Mouse (Mus musculus) hindbrain, embryonic 15.5 days (tissue): ENCODE data around the gene Slc25a33. TPM values are rescaled to one million over a fixed set of nuclear protein-coding genes. Genes with fewer than 3 reads are reported as not detected.

Experiments
- ATAC-seq: fragments of 200-750 bp; cut with Nextera tagmentation; 2 replicates; pipeline ENCODE4 v1.8.0; 2017; ENCODE audit warnings: low read depth, moderate number of reproducible peaks, moderate TSS enrichment; ENCODE audit not compliant: low FRiP score
- H3K27ac ChIP-seq: fragments of 300-500 bp; sonication (generic); replicated peaks from 2 replicates; pipeline ENCODE4 v1.5.1; 2015; ENCODE audit warnings: mild to moderate bottlenecking, inconsistent platforms
- H3K27me3 ChIP-seq: fragments of 300-500 bp; sonication (generic); 2 replicates; pipeline ENCODE4 v1.6.1; 2015; ENCODE audit warnings: control low read depth, inconsistent platforms
- H3K36me3 ChIP-seq: fragments of 300-500 bp; sonication (generic); 2 replicates; pipeline ENCODE4 v1.6.1; 2015; ENCODE audit warnings: control low read depth, inconsistent platforms
- H3K4me1 ChIP-seq: fragments of 300-500 bp; sonication (generic); replicated peaks from 2 replicates; pipeline ENCODE4 v1.6.1; 2015; ENCODE audit warnings: control low read depth, inconsistent platforms
- H3K4me2 ChIP-seq: fragments of 300-500 bp; sonication (generic); 2 replicates; pipeline ENCODE4 v1.6.1; 2015; ENCODE audit warnings: moderate library complexity, mild to moderate bottlenecking, inconsistent platforms
- H3K4me3 ChIP-seq: fragments of 300-500 bp; sonication (generic); 2 replicates; pipeline ENCODE4 v1.5.1; 2015; ENCODE audit warnings: mild to moderate bottlenecking, inconsistent platforms
- H3K9ac ChIP-seq: fragments of 300-500 bp; sonication (generic); 2 replicates; pipeline ENCODE4 v1.6.1; 2015; ENCODE audit warnings: inconsistent platforms
- H3K9me3 ChIP-seq: fragments of 300-500 bp; sonication (generic); 2 replicates; pipeline ENCODE4 v1.6.1; 2016; ENCODE audit warnings: control low read depth, inconsistent platforms
- WGBS: fragments of 180-500 bp; shearing (Covaris S2); methylation state at CpG from one replicate; pipeline ENCODE4 v1.1.7; 2015; 5-methylcytosine and 5-hydroxymethylcytosine counted together
- polyA plus RNA-seq: library from polyadenylated mRNA; unstranded; fragments of >200 nt; fragmentation: Nextera tagmentation; extraction: Ambion mirVana; gene quantifications from 2 replicates; pipeline ENCODE4 v1.2.1, GENCODE M21; 2015

The Slc25a33 gene
- polyA plus RNA-seq, 1 experiment from 2014 or later = 36.5 TPM

- Histone ChIP-seq H3K4me2 (no peak overlapping the region), H3K27me3 (no peaks in the 10 kb centered on the region), H3K27ac (no peak overlapping the region), H3K36me3 (peaks cover 61% of the 10 kb centered on the region), H3K9ac (no peak overlapping the region), H3K9me3 (no peaks in the 10 kb centered on the region), H3K4me1 (peaks cover 26% of the 10 kb centered on the region), H3K4me3 (no peak overlapping the region)
- ATAC-seq = no peak
- WGBS = 68% methylated on average over 24 of the region's 24 CpGs
Observed at GRCm38 (mm10) chr4:149722104-149723020, 51.7 kb downstream of the Slc25a33 start.

DNA sequence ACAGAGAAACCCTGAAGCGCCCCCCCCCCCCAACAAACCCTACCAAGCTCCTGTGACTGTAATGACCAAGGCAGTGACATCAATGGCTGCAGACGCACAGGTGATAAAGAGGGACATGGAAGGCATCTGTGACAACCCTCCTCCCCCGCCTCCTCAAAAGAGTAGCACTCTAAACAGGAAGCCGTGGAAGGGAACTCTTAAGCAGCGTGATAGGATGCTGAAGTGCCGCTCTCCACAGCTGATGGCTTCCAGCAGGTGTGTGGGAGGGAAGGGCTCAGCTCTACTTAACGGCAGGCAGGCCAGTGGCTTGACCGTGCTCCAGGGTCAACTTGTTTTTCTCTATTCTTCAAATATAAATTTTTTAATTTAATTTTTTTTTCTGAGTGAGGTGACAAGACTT, 52.9 kb downstream of the Slc25a33 start:
- no peak overlapping the region for H3K9ac ChIP-seq
- 85% methylated on average over 8 of the region's 8 CpGs for WGBS
- peaks cover 26% of the 10 kb centered on the region for H3K4me1 ChIP-seq
- peaks cover 61% of the 10 kb centered on the region for H3K36me3 ChIP-seq
- no peak for ATAC-seq
- no peaks in the 10 kb centered on the region for H3K9me3 ChIP-seq
- H3K4me3 ChIP-seq = no peak overlapping the region
- H3K27me3 ChIP-seq = no peaks in the 10 kb centered on the region
- no peak overlapping the region for H3K27ac ChIP-seq
- H3K4me2 ChIP-seq = no peak overlapping the region

- Histone ChIP-seq H3K4me2 (no peak overlapping the region), H3K36me3 (peaks cover 68% of the 10 kb centered on the region), H3K4me3 (no peak overlapping the region), H3K9me3 (no peaks in the 10 kb centered on the region), H3K27me3 (no peaks in the 10 kb centered on the region), H3K27ac (no peak overlapping the region), H3K4me1 (peaks cover 20% of the 10 kb centered on the region), H3K9ac (no peak overlapping the region)
- no peak for ATAC-seq
- WGBS = 79% methylated on average over 6 of the region's 6 CpGs
Observed at GRCm38 (mm10) chr4:149719686-149720085, 54.4 kb downstream of the Slc25a33 start.

DNA sequence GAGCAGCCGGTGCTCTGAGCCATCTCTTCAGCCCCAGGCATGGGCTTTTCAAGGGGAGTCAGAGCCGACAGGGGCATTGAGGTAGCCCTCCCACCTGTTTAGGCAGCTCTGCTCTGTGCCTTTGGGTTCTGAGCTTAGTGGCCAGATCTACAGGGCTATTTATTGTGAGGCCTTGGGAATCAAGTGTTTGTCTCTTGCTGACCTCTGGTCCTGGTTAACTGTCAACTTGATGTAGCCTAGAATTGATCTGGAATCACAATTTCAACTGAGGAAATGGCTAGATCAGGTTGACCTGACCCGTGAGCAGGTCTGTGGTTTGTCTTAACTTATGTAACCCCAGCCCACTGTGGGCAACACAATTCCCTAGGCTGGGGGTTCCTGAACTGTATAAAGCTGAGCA, 59.5 kb downstream of the Slc25a33 start:
- no peak for ATAC-seq
- Histone ChIP-seq H3K9ac (no peak overlapping the region), H3K4me2 (no peak overlapping the region), H3K27me3 (no peaks in the 10 kb centered on the region), H3K4me1 (no peaks in the 10 kb centered on the region), H3K27ac (no peak overlapping the region), H3K4me3 (no peak overlapping the region), H3K9me3 (no peaks in the 10 kb centered on the region), H3K36me3 (peaks cover 47% of the 10 kb centered on the region)
- 90% methylated on average over 3 of the region's 3 CpGs for WGBS

DNA sequence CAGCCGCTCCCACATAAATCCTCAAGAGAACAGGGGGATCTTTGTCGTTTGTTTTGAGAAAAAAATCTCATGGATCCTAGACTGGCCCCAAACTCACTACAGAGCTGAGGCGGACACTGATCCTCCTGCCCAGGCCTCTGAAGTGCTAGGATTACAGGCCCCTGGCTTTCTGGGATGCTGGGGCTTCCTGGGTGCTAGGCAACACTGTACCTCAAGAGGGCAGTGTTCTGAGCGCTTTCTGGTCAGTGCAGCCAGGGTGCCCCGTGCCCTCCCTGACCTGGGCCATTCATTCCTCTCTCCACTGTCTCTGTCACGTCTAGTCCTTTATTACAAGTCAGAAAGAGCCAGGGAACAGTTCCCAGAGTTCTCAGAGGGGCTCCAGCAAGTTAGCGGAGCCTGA, 62.1 kb downstream of the Slc25a33 start:
- H3K4me2 ChIP-seq = no peak overlapping the region
- H3K4me1 ChIP-seq = no peaks in the 10 kb centered on the region
- no peaks in the 10 kb centered on the region for H3K27me3 ChIP-seq
- no peak overlapping the region for H3K27ac ChIP-seq
- no peak overlapping the region for H3K9ac ChIP-seq
- no peaks in the 10 kb centered on the region for H3K9me3 ChIP-seq
- H3K36me3 ChIP-seq = peaks cover 22% of the 10 kb centered on the region
- 17% methylated on average over 7 of the region's 7 CpGs for WGBS
- ATAC-seq = no peak
- no peak overlapping the region for H3K4me3 ChIP-seq

GRCm38 (mm10) chr4:149711485-149711884, 62.6 kb downstream of the Slc25a33 start:
- Histone ChIP-seq H3K36me3 (peaks cover 18% of the 10 kb centered on the region), H3K9ac (no peak overlapping the region), H3K9me3 (no peaks in the 10 kb centered on the region), H3K4me2 (no peak overlapping the region), H3K4me3 (no peak overlapping the region), H3K4me1 (no peaks in the 10 kb centered on the region), H3K27me3 (no peaks in the 10 kb centered on the region), H3K27ac (no peak overlapping the region)
- WGBS = 91% methylated on average over 5 of the region's 5 CpGs
- no peak for ATAC-seq

DNA sequence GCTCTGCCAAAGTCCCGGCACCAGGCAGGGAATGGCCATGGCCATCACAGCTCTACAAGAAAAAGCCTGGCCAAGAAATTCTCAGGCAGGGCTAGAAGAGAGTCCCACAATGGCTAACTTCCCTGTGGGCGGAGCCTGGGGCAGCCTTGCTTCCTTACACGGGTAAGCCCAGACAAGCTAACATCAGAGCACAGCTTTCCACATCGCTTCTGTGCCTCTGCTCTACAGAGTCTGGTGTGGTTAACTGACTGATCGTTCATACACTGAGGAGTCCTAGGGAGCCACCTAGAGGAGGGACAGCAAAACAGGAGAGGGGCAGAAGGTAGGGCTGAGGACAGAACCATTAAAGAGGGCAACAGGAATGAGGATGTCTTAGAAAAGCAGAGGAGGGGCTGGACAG, 63.6 kb downstream of the Slc25a33 start:
- Histone ChIP-seq H3K4me1 (no peaks in the 10 kb centered on the region), H3K4me2 (no peak overlapping the region), H3K27ac (no peak overlapping the region), H3K4me3 (no peak overlapping the region), H3K27me3 (no peaks in the 10 kb centered on the region), H3K36me3 (peaks cover 9% of the 10 kb centered on the region), H3K9me3 (no peaks in the 10 kb centered on the region), H3K9ac (no peak overlapping the region)
- peak; percentile 32; the same call in 1 of the 2 replicates for ATAC-seq
- 23% methylated on average over 5 of the region's 5 CpGs for WGBS

DNA sequence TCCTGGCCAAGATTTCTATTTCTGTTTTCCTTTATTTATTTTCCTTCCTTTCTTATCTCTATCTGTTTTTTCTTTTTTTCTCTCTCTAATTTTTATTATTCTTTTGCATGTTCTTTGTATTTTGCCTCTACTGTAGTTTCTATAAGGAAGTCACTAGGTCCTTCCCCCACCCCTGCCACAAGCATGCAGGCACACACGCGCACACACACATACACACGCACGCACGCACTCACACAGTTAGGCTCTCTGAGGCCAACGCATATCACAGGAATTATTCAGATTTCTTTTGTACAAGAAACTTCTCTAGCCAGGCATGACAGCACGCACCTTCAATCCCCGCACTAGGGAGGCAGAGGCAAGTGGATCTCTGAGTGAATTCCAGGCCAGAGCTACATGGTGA, 68.1 kb downstream of the Slc25a33 start:
- Histone ChIP-seq H3K36me3 (no peaks in the 10 kb centered on the region), H3K27ac (no peak overlapping the region), H3K9ac (no peak overlapping the region), H3K4me1 (no peaks in the 10 kb centered on the region), H3K4me2 (no peak overlapping the region), H3K27me3 (no peaks in the 10 kb centered on the region), H3K4me3 (no peak overlapping the region), H3K9me3 (no peaks in the 10 kb centered on the region)
- ATAC-seq = no peak
- WGBS = 86% methylated on average over 8 of the region's 8 CpGs

DNA sequence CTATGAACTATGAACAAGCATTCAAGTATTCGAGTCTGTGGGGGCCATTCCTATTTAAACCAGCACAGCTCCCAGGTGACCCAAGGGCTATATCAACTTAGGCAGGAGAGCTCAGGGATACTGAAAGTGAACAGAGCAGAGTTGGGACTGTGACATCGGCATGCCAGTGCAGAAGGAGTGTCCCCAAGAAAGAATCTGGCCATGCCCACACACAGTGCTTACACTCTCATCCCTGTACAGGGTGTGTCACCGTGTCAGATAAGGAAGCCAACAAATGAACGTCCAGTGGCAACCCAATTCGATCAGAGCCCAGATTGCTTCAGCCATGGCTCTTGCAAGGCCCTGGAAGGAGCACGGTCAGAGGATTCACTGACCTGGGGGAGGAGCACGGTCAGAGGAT, 68.8 kb downstream of the Slc25a33 start:
- no peak for ATAC-seq
- Histone ChIP-seq H3K9me3 (no peaks in the 10 kb centered on the region), H3K4me3 (no peak overlapping the region), H3K9ac (no peak overlapping the region), H3K4me1 (no peaks in the 10 kb centered on the region), H3K27me3 (no peaks in the 10 kb centered on the region), H3K27ac (no peak overlapping the region), H3K36me3 (no peaks in the 10 kb centered on the region), H3K4me2 (no peak overlapping the region)
- 74% methylated on average over 7 of the region's 7 CpGs for WGBS

GRCm38 (mm10) chr4:149702210-149702979, 71.7 kb downstream of the Slc25a33 start, which contains the start of gene Pik3cd:
Gene Pik3cd, minus strand, starts transcription at chr4:149702571.
- H3K9me3 ChIP-seq = no peaks in the 10 kb centered on the region
- no peak for ATAC-seq
- no peaks in the 10 kb centered on the region for H3K36me3 ChIP-seq
- peaks cover 10% of the 10 kb centered on the region for H3K4me1 ChIP-seq
- peaks cover 13% of the 10 kb centered on the region; the same call in 1 of the 2 replicates for H3K27me3 ChIP-seq
- no peak within 1 kb of the TSS for H3K27ac ChIP-seq
- no peak within 1 kb of the TSS for H3K4me2 ChIP-seq
- no peak within 1 kb of the TSS for H3K9ac ChIP-seq
- H3K4me3 ChIP-seq = no peak within 1 kb of the TSS
- WGBS = 74% methylated on average over 19 of the region's 19 CpGs

- Histone ChIP-seq H3K27ac (no peak overlapping the region), H3K9me3 (no peaks in the 10 kb centered on the region)
- 58% methylated on average over 18 of the region's 18 CpGs for WGBS
Observed at GRCm38 (mm10) chr4:149701426-149702209, 72.5 kb downstream of the Slc25a33 start.

More at GRCm38 (mm10) chr4:149701426-149702209, 72.5 kb downstream of the Slc25a33 start:
- H3K4me3 ChIP-seq = no peak overlapping the region
- peaks cover 18% of the 10 kb centered on the region; the same call in 1 of the 2 replicates for H3K27me3 ChIP-seq
- H3K36me3 ChIP-seq = no peaks in the 10 kb centered on the region
- peaks cover 10% of the 10 kb centered on the region for H3K4me1 ChIP-seq
- no peak overlapping the region for H3K9ac ChIP-seq
- ATAC-seq = no peak
- H3K4me2 ChIP-seq = no peak overlapping the region
